Mouse (Mus musculus) cerebellum, adult 11 months (tissue): Measurements from ENCODE around the gene Dcun1d3.

ENCODE experiments used
- DNase-seq: peaks from one replicate; pipeline ENCODE4 v3.0.0; 2022

Dcun1d3 gene

DNA sequence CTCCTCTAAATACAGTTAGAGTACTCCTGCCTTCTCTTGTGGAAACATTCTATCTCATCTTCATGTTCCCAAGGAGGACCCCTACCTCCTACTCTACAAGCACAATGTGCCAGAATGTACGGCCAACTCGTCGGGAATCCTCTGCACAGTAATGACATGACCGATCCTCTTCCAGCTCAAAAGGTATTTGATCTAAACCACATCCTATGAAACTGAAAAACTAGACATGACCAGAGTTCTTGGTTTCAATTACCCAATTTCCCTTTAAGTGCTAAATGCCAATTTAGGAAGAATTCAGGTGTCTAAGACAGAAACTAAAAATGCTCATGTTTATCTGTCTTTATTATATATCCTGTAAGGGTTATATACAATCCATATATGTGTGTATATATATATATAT is 23.9 kb downstream of the Dcun1d3 start:
- no peak for DNase-seq

DNA sequence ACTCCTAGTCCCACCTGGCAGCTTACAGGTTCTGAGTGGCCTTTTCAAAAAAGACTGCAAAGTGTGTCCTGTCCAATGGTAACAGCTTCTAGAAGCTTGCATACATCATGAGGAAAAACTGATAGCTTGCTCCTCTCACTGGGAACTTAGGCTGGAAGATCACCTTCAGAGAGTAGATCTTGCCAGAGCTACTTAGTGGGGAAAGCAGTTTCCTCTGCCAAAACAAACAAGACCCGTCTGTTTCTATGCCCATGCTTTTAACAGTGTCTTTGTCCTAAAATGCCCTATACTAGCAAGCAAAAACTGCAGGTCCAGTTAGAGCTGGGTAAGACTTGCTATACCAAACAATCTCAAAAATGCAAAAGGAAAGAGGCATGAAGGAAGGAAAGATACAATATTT is 30.0 kb downstream of the Dcun1d3 start:
- DNase-seq = no peak

DNA sequence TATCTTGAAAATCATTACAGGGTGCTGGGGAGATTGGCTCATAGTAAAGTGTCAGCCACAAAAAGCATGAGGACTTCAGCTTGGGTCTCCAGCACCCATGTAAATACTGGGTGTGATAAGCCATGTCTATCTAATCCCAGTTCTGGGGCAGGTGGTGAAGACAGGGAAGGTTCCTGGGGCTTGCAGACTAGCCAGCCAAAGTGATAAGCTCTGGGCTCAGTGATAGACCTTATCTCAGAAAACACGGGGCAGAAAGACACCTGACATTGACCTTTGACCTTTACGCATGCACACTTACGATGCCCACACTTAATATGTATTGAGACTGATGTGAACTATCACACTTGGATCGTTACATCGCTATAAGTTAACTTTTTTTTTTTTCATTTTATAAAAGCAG is 31.6 kb downstream of the Dcun1d3 start:
- DNase-seq = no peak

DNA sequence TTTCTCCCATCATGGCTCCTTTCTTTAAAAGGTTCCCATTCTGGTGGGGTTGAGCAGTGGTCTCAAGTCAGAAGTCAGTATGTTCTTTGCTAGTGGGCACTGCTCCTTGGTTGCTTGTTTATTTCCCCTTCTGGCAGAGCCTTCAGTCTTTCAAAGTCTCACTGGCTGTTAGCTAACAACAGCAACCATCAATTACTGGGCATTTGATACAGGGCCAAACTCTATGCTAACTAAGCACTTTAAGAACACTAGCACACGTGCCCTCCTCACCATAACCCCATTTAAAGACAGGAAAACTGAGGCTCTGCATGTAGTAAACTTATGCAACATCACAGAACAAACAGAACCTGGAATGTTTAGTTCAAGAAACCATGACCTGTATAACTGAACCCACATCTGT is 33.9 kb downstream of the Dcun1d3 start:
- no peak for DNase-seq

DNA sequence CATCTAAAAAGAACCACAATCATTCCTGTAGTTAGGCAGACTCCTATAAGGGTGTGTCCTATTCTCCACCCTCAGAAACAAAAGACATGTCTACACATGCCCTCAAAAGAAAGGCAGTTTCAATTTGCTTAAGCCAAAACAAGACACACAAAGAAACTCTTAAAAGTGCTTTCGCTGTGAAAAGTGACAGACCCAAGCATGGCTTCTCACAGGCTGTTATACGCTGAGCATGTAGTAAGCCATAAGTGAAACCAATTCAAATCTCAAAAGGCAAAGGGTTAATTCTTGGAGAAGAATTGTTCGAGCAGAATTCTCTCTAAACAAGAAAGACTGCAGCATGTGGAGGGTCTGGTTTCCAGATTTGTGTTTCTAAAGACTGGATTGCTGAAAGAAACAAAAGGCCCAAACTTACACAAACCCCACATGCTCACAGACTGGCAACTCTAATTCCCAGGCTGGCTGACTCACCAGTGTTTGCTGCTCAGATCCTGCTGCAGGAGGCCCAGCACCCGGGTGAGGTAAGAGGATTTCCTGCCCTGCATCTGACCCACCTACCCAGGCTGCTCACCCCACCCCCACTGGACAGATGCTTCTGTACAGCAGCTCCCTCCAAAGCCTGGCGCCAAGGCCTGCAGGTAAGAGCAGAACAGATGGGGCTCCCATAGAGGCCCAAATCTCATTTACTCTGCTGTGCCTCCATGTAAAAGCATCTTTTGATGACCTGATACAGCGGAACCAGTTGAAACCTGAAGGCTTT is 34.6 kb downstream of the Dcun1d3 start:
- DNase-seq = peak; percentile 21

DNA sequence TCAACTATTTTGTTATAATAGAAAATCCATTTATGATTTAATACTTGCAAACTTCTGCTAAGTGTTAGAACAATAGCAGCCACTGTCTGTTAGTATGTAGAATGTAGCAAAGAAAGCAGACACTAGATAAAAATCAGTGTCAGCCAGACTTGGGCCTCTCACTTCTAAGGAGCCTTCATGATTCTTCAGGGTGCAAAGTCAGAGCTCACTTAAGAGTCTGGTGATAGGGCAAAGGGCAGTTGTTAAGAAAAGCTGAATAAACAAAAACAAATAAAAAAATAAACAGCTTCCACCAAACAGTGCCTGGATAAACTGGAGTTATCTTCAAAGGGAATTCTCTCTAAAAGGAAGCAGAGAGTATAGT is 35.1 kb downstream of the Dcun1d3 start:
- DNase-seq = no peak

DNA sequence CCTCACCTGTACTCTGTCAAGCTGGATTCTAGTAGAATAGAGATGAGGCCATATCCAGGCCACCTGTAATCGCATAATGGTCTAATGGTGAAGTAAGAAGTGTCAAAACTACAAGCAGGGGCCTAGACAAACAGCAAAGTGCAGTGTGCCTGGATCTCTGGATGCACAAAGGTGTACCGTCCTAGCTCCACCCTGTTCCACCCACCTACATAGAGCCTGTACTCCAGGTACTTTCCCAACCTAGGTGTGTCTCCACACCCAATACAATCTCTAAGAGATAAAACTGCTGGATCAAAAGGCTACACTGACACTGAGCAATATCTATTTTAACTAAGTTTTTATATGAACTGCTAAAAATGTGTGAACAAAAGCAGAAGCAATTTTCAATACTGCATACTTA is 35.5 kb downstream of the Dcun1d3 start:
- no peak for DNase-seq

DNA sequence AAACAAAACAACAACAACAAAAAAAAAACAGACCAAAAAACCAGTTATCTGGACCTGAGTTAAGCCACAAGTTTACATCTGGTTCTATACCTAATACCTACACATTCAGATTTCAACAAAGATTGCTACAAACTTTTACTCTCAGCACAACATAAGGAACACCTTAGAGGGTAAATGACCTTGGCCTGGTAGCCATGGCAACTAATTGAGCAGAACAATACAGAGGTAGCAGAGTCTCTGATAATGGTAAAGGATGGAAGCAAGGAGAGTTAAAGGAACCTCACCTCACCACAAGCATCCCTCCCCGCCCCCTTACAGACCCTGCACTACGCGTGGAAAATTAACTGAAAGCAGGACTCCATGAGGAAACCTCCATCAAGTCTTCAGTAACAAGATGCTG is 36.0 kb downstream of the Dcun1d3 start:
- no peak for DNase-seq

DNA sequence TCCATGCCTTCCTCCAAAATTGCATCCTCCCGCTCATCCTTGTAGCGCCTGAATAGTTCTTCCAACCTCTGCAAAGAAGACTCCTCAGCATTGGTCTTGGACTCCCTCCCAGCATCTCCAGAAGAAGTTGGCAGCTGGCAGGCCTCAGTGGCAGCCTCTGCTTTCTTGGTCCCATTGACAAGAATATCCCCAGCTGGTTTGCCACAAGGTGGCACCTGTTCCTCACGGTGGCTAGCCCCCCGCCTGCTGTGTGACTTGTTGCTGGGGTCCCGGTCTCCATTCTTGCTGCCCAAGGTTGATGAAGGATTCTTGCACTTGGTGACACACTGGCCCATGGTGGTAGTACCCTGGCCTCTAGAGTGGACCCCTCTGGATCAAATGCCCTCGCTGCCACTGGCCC is 36.6 kb downstream of the Dcun1d3 start:
- no peak for DNase-seq

DNA sequence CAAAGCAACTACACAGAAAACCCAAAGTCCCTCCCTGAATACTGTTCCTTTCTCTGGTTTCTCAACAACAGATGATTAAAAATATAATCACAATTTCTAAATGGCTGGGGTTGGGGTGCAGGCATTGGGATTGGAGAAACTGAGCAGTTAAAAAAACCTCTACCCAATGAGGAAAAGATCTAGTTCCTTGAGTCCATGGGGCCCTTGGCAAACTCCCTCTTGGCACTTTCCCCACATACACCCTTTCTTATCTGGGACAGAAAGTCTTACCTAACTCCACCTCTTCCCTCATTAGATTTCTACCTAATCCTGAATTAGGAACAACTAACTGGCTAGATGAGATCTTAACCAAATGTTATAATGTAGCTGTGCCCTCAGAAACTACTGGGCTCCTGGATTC is 41.1 kb downstream of the Dcun1d3 start:
- no peak for DNase-seq

DNA sequence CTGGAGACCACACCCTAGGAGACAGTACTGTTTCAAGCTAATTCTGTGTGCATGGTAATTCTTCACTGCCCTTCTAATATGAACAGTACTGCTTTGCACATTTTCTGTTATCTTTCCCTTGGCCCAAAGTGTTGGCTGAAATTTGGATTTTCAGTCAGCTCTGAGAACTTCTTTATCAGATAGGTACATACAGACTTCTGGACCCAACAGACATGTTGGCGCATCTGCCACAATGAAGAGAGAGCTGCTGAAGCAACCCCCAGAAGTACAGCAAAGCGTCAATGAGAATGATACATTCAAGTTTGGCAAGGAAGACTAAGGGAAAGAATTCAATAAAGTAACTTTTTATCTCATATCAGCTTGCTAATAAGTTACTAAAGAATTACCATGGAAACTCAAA is 41.7 kb downstream of the Dcun1d3 start:
- no peak for DNase-seq

DNA sequence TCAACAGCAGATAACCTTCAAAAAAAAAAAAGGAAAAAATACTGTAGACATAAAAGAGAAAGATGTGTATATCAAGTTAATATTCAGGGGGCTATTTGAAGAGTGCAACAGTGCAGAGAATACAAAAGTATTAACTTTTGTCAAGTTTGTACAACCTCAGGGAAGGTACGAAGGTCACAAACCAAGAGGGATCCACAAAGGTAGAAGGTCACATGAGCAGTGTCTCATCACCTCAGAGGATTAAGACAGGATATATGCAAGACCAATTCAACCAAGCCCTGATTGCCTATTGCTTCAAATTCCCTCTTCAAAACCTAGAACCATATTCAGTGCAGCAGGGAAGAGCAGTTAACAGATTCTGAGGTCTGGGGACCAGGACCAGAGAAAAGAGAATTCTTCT is 42.9 kb downstream of the Dcun1d3 start:
- DNase-seq = no peak

DNA sequence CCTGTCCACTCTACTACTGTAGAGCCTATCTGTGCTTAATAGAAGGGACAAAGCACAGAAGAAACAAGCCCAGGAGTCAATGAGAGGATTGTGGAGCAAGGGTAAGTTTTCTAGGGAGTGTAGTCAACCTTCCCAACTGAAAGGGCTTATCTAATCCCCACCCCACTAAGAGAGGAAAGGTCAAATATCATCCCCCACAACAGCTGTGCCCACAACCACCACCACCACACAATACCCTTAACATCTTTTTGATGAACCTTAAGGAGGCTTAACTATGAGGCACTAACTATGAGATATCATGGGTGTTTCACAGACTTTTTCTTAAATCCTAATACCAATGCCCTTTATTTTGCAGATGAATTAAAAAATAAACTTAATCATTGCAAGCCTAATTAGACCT is 43.6 kb downstream of the Dcun1d3 start:
- DNase-seq = no peak

DNA sequence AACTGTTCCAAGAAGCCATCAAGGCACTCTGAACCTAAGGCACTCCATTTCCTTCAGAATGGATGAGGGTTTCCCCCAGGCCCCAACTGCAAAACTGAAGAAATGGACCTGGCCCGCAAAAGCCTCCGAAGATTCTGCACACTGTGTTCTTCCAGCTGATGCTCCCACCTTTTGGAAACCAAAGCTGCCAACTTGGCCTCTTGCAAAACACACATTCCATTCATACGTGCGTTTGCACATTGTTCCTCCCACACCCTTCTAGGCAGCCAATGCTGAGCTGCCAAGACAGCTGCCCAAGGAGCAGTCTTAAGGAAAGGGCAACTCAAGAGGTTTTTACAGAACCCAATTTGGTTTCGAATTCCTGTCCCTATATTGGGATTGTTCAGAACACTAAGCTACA is 45.4 kb downstream of the Dcun1d3 start:
- DNase-seq = no peak

DNA sequence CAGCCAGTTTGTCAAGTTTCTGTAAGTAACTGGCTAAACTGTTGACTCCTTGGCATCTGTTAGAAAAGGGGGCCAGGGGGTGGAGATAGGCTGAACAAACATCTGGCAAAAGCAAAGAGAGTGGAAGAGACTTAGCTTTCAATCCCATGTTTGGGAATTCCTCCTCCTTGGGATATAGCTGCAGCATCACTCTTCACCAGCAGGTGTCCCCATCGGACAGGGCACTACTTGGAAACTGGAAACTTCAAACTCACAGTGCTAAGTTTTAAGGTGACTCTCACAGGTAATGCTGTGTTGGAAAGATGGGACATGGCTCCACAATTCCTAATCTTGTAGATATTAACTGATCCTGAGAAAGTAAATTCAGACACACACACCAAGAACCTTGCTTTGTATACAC is 47.0 kb downstream of the Dcun1d3 start:
- peak; percentile 37 for DNase-seq

DNA sequence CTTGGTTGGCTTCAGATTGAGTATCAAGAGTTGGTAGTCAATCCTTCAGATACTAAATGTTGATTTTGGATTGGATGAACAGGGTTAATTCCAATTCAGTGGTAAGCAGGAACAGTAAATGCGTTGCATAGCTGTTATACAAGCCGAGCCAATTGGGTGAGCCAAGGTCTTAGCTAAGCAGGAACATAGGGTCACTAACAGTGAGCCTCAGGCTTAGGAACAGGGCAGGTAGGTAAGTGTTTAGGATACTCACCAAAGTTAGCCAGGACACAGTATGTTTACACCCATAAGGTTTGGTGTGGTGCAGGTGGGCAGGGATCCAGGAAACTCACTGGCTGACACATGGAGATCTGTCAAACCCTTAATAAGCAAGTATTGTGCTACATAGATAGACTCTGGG is 48.7 kb downstream of the Dcun1d3 start:
- DNase-seq = no peak

DNA sequence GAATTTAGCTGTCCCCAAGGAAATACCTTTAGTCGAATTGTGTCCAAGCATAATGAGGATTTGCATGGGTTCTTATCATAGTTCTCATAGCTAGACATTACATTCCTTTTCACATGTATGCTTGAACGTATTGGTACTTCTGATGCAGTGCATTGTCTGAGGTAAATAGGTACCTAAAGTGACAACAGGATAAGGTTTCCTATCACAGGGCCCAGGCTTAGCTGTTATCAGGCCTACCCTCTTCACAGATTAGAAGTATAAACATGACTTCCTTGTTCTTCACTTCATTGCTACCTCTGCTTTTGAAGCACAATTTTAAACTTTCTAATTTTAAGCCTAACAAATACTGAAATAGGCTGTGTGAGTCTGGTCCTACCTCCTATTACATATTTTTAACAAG is 50.6 kb downstream of the Dcun1d3 start:
- no peak for DNase-seq

DNA sequence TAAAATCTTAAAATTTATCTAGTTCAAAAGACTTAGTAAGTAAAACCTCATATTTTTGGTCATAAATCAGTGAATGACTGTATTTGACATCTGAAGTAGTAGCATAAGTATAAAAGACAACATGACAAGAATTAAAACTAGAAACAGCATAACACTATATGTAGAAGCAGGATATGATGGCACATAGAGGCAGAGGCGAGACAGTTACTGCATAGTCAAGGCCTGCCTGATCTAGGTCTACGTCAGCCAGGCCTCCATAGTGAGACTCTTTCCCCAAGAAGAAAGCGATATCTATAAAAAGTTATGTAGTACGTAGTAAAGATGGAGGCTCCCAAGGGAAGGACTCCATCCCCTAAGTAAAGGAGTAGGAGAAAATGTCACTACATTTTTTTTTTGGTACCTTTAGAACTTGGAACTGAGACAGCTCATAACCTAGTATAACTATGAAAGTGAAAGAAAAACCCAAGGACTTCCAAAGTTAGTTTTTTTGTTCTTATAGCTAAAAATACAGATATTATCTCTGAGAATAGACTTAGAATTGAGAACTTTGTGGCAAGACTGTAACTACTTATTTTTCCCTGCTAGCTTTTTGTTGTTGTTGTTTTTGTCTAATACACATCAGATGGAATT is 54.2 kb downstream of the Dcun1d3 start:
- DNase-seq = no peak

DNA sequence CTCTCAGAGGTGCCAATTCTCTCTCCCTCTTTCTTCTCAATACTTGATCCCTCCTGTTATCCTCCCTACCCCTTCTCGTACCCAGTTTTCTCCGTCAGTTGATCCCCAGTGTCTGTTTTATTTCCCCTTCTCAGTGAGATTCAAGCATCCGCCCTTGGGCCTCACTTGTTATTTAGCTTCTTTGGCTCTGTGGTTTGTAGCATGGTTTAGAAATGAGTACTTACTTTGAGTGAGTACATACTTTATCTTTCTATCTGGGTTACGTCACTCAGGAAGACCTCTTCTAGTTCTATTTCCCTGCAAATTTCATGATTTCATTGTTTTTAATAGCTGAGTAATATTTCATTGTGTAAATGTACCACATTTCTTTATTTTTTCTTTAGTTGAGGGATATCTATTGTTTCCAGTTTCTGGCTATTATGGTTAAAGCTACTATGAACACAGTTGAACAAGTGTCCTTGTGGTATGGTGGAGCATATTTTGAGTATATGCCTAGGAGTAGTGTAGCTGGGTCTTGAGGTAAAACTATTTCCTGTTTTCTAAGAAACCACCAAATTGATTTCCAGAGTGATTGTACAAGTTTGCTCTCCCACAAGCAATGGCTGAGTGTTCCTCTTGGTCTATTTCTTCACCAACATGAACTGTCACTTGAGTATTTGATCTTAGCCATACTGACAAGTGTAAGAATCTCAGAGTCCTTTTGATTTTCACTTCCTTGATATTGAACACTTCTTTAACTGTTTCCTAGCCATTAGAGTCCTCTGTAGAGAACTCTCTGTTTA is 59.9 kb downstream of the Dcun1d3 start:
- no peak for DNase-seq

DNA sequence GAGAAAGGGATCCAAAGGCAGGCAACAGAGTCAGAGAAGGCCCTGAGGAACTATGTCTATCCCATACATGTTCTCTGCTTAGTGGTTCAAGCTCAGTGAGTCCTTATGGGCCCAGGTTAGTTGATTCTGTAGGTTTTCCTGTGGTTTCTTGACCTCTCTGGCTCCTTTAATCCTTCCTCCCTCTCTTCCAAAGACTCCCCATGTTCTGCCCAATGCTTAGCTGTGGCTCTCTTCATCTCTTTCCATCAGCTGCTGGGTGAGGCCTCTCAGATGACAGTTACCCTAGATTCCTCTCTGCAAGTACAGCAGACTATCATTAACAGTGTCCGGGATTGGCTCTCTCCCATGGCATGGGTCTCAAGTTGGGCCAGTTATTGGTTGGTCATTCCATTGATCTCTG is 60.7 kb downstream of the Dcun1d3 start:
- DNase-seq = no peak

DNA sequence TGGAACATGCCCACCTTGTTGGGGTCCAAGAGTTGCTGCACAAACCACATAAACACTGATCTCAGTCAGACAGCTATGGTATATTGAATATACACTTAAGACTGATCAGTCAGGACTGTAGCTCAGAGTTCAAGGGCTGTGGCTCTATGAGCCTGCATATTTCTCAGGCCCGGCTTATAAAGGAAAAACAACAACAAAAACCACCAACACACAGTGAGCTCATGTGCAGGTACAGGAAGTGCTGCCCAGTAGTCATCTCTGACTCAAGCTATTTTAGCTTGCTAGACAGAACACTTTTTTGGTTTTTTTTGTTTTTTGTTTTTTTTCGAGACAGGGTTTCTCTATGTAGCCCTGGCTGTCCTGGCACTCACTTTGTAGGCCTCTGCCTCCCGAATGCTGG is 87.4 kb downstream of the Dcun1d3 start:
- DNase-seq = no peak

DNA sequence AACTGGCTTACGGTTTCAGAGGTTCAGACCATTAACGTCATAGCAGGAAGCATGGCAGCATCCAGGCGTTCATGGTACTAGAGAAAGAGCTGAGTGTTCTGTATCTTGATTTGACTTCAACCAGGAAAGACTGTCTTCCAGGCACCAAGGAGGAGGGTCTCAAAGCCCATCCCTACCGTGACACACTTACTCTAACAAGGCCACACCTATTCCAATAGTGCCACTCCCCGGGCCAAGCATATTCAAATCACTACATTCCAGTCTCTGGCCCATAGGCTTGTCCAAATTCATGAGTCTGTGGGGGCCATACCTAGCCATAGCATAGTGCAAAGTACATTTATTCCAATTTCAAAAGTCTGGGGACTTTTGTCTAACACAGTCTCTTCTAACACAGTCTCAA is 88.7 kb downstream of the Dcun1d3 start:
- DNase-seq = no peak
